Mouse (Mus musculus) forebrain, embryonic 13.5 days (tissue): ENCODE measurements around the gene Gm49325. TPM values are rescaled to one million over a fixed set of nuclear protein-coding genes. Genes with fewer than 3 reads are reported as not detected.
A peak's percentile ranks its signal among the peaks of the same experiment; 100 is the strongest.
"Not testable (repeated sequence)": the region's sequence is repeated elsewhere in the genome, so short reads cannot be mapped to it uniquely, and the experiment has no call there.

Experiments
- ATAC-seq: fragments of 200-750 bp; cut with Nextera tagmentation; 2 replicates; pipeline ENCODE4 v1.8.0; 2017
- H3K27ac ChIP-seq: fragments of 300-500 bp; sonication (generic); 2 replicates; pipeline ENCODE4 v1.5.1; 2015; ENCODE audit warnings: inconsistent platforms, mild to moderate bottlenecking, moderate library complexity
- H3K27me3 ChIP-seq: fragments of 300-500 bp; sonication (generic); 2 replicates; pipeline ENCODE4 v1.6.1; 2015; ENCODE audit warnings: mild to moderate bottlenecking, inconsistent platforms
- H3K36me3 ChIP-seq: fragments of 300-500 bp; sonication (generic); 2 replicates; pipeline ENCODE4 v1.6.1; 2015; ENCODE audit warnings: mild to moderate bottlenecking, inconsistent platforms; ENCODE audit not compliant: poor library complexity, severe bottlenecking
- H3K4me1 ChIP-seq: fragments of 300-500 bp; sonication (generic); 2 replicates; pipeline ENCODE4 v1.6.1; 2015; ENCODE audit warnings: inconsistent platforms
- H3K4me2 ChIP-seq: fragments of 300-500 bp; sonication (generic); 2 replicates; pipeline ENCODE4 v1.6.1; 2015; ENCODE audit warnings: inconsistent platforms, mild to moderate bottlenecking, moderate library complexity
- H3K4me3 ChIP-seq: fragments of 300-500 bp; sonication (generic); 2 replicates; pipeline ENCODE4 v1.5.1; 2015; ENCODE audit warnings: mild to moderate bottlenecking, inconsistent platforms
- H3K9ac ChIP-seq: fragments of 300-500 bp; sonication (generic); 2 replicates; pipeline ENCODE4 v1.6.1; 2015; ENCODE audit warnings: mild to moderate bottlenecking, inconsistent platforms
- H3K9me3 ChIP-seq: fragments of 300-500 bp; sonication (generic); replicated peaks from 2 replicates; pipeline ENCODE4 v1.6.1; 2016; ENCODE audit warnings: inconsistent platforms
- WGBS: fragments of 180-500 bp; shearing (Covaris S2); methylation state at CpG from one replicate; pipeline ENCODE4 v1.1.7; 2015; 5-methylcytosine and 5-hydroxymethylcytosine counted together
- microRNA counts: library from miRNA; unstranded; fragments of <30 nt; microRNA quantifications from one replicate; lab custom pipeline; 2016
- microRNA-seq: library from miRNA; unstranded; fragments of <30 nt; microRNA quantifications from one replicate; pipeline ENCODE4, GENCODE M21; 2016
- polyA plus RNA-seq: library from polyadenylated mRNA; unstranded; fragments of >200 nt; fragmentation: Nextera tagmentation; extraction: Ambion mirVana; gene quantifications from 2 replicates; pipeline ENCODE4 v1.2.1, GENCODE M21; 2015

Gene Gm49325
- polyA plus RNA-seq, 1 experiment from 2014 or later: not detected

- Histone ChIP-seq H3K27me3 (peaks cover under 1% of the 10 kb centered on the region; the same call in 1 of the 2 replicates), H3K4me1 (no peaks in the 10 kb centered on the region), H3K4me3 (no peak overlapping the region), H3K4me2 (no peak overlapping the region), H3K9ac (no peak overlapping the region), H3K27ac (no peak overlapping the region), H3K9me3 (no peaks in the 10 kb centered on the region), H3K36me3 (no peaks in the 10 kb centered on the region)
- 89% methylated on average over 4 of the region's 4 CpGs for WGBS
- ATAC-seq: no peak
These were observed 64.7 kb downstream of the Gm49325 start for GRCm38 (mm10) chr10:77670710-77671109.

DNA sequence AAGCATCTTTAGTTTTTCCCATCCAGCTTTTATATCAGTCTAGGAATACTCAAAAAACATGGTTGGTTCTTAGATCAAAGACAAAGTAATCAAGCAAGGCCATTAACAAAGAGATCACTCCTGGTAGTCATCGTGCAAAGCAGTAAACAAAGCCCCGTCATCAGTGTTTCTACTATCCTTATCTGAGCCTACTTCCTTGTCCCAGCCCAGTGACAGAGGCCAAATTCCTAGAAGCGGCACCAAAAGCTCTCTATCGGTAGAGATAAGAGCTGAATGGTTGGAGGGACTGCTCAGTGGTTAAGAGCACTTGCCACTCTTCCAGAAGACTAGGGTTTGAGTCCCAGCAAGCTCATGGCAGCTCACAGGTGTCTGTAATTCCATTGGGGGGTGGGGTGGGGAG is 65.5 kb downstream of the Gm49325 start:
- Histone ChIP-seq H3K27me3 (peaks cover 4% of the 10 kb centered on the region), H3K9me3 (no peaks in the 10 kb centered on the region), H3K27ac (no peak overlapping the region), H3K36me3 (no peaks in the 10 kb centered on the region), H3K4me3 (no peak overlapping the region), H3K4me1 (no peaks in the 10 kb centered on the region), H3K9ac (no peak overlapping the region), H3K4me2 (no peak overlapping the region)
- no peak for ATAC-seq
- 88% methylated on average over 4 of the region's 4 CpGs for WGBS

DNA sequence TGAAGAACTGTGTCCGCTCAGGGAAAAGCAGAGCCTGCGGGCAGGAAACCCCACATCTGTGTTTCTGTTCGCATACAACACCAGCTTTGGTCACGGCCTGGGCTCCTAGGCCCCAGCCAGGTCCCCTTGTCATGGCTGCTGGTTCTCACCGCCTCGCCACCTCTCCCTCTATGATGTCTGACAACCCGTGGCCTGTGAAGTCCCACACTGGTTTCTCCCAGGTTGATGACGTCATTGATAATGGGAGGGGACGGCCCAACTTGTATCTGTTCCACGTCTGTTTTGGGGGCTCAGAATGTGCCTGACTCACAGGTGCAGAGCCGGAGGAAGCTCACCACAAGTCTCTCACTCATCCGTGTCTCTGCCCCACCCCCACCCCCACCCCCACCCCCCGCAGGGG is 67.8 kb downstream of the Gm49325 start:
- H3K9ac ChIP-seq: no peak overlapping the region
- 61% methylated on average over 13 of the region's 13 CpGs for WGBS

DNA sequence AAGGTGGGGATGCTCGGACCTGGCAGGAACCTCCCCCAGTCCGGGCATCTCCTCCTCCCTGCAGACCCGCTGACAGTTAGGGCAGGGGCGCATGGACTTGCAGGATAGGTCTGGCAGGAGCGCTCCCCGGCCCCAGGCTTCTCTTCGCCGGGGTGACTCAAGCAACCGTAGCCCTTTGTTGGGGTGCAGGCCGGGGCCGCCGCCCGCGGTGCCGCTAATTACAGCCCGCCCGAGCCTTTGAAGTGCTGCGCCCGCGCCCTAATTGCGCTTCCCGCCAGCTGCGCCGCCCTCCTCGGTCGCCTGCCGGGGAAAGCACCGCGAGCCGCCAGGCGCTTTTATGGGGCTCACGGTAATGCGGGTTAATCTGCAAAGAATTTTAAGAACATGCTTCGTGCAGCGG is 71.6 kb downstream of the Gm49325 start:
- Histone ChIP-seq H3K9ac (peak overlapping the region; percentile 34), H3K4me1 (peaks cover 13% of the 10 kb centered on the region), H3K4me3 (peak overlapping the region; percentile 37), H3K4me2 (peak overlapping the region; percentile 74), H3K9me3 (no peaks in the 10 kb centered on the region), H3K27ac (peak overlapping the region; percentile 14; the same call in 1 of the 2 replicates), H3K27me3 (peaks cover 28% of the 10 kb centered on the region), H3K36me3 (no peaks in the 10 kb centered on the region)
- WGBS: under 1% methylated on average over 35 of the region's 35 CpGs
- peak; percentile 63; the same call in 1 of the 2 replicates for ATAC-seq

More for the DNA sequence above, 67.8 kb downstream of the Gm49325 start:
- ATAC-seq: no peak
- Histone ChIP-seq H3K4me2 (no peak overlapping the region), H3K27ac (no peak overlapping the region), H3K4me1 (peaks cover 13% of the 10 kb centered on the region), H3K27me3 (peaks cover 24% of the 10 kb centered on the region), H3K4me3 (no peak overlapping the region), H3K36me3 (no peaks in the 10 kb centered on the region), H3K9me3 (no peaks in the 10 kb centered on the region)

- Histone ChIP-seq H3K4me2 (no peak overlapping the region), H3K9ac (no peak overlapping the region), H3K36me3 (no peaks in the 10 kb centered on the region), H3K27me3 (peaks cover 40% of the 10 kb centered on the region), H3K27ac (no peak overlapping the region), H3K9me3 (no peaks in the 10 kb centered on the region), H3K4me1 (peaks cover 2% of the 10 kb centered on the region), H3K4me3 (no peak overlapping the region)
- 81% methylated on average over 7 of the region's 7 CpGs for WGBS
- no peak for ATAC-seq
These were observed 77.0 kb downstream of the Gm49325 start for GRCm38 (mm10) chr10:77682994-77683393.

GRCm38 (mm10) chr10:77684181-77684580 is 78.2 kb downstream of the Gm49325 start:
- peaks cover 31% of the 10 kb centered on the region for H3K27me3 ChIP-seq

GRCm38 (mm10) chr10:77685895-77686664 is 80.1 kb downstream of the Gm49325 start, which contains the start of gene Tspear:
Gene Tspear, plus strand, starts transcription at chr10:77686569.
- ATAC-seq: no peak
- 7% methylated on average over 22 of the region's 22 CpGs for WGBS

More at GRCm38 (mm10) chr10:77684181-77684580, 78.2 kb downstream of the Gm49325 start:
- no peak overlapping the region for H3K4me3 ChIP-seq
- no peaks in the 10 kb centered on the region for H3K9me3 ChIP-seq
- 34% methylated on average over 8 of the region's 8 CpGs for WGBS
- no peak overlapping the region for H3K27ac ChIP-seq
- no peak overlapping the region for H3K4me2 ChIP-seq
- no peak for ATAC-seq
- H3K9ac ChIP-seq: no peak overlapping the region
- H3K4me1 ChIP-seq: no peaks in the 10 kb centered on the region
- no peaks in the 10 kb centered on the region for H3K36me3 ChIP-seq

DNA sequence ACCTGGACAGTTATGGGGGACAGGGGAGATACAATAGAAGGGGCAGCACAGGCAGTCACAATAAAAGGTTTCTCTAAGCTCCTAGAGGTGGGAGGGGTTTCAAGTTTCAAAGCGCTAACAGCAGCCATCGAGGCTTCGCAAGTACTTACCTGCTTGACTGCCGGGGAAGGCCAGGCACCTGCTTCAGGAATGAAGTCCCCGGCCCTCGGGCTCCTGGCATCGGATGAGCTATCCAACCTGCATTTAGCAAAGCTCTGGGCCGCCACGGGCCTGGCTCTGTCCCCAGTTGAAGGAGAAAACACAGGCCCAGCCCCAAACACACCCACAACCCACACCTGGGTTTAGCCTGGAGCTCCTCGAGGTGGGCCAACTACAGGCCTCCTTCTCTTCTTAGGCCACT is 81.0 kb downstream of the Gm49325 start:
- no peaks in the 10 kb centered on the region for H3K36me3 ChIP-seq
- no peak overlapping the region for H3K9ac ChIP-seq
- H3K4me1 ChIP-seq: peaks cover 4% of the 10 kb centered on the region; the same call in 1 of the 2 replicates
- no peaks in the 10 kb centered on the region for H3K9me3 ChIP-seq
- H3K4me2 ChIP-seq: no peak overlapping the region
- ATAC-seq: no peak
- peaks cover 30% of the 10 kb centered on the region for H3K27me3 ChIP-seq
- H3K27ac ChIP-seq: no peak overlapping the region
- no peak overlapping the region for H3K4me3 ChIP-seq
- whole genome bisulfite sequencing: 27% methylated on average over 10 of the region's 10 CpGs

More at GRCm38 (mm10) chr10:77685895-77686664, 80.1 kb downstream of the Gm49325 start, which contains the start of gene Tspear:
- H3K36me3 ChIP-seq: no peaks in the 10 kb centered on the region
- no peak within 1 kb of the TSS for H3K4me3 ChIP-seq
- H3K9ac ChIP-seq: no peak within 1 kb of the TSS
- peaks cover 30% of the 10 kb centered on the region for H3K27me3 ChIP-seq
- peaks cover 4% of the 10 kb centered on the region; the same call in 1 of the 2 replicates for H3K4me1 ChIP-seq
- H3K9me3 ChIP-seq: no peaks in the 10 kb centered on the region
- H3K4me2 ChIP-seq: no peak within 1 kb of the TSS
- no peak within 1 kb of the TSS for H3K27ac ChIP-seq

GRCm38 (mm10) chr10:77690356-77690807 is 84.4 kb downstream of the Gm49325 start, which contains the start of gene Gm19402:
Gene Gm19402, minus strand, starts transcription at chr10:77690757.
- Histone ChIP-seq H3K27ac (peak within 1 kb of the TSS; percentile 48; the same call in 1 of the 2 replicates), H3K27me3 (peaks cover 25% of the 10 kb centered on the region)
- not testable (repeated sequence) for H3K4me3 ChIP-seq, H3K9ac ChIP-seq, H3K9me3 ChIP-seq, H3K4me1 ChIP-seq, H3K36me3 ChIP-seq, ATAC-seq, H3K4me2 ChIP-seq
- WGBS: 56% methylated on average over 3 of the region's 3 CpGs

MicroRNAs within 50 kb of the gene (microRNA counts, 519-probe panel; counts per million panel counts)
- microRNA mmu-miR-1930 (lab: Ali Mortazavi, UCI): 177 counts per million, percentile 53 among the panel's probes with 10 or more counts

Small RNA genes within 50 kb of the gene (microRNA-seq; reads per million reads assigned to microRNA genes)
- gene Mir1930: 21.2 reads per million, percentile 31 among the genes with 10 or more reads in this experiment

Other genes with a start within 250 kb of the Gm49325 start
- 7.9 and 8.8 TPM in 2 replicates for gene Adarb1, start 187.9 kb upstream of the Gm49325 start, polyA plus RNA-seq
- 37.5 and 38.7 TPM in 2 replicates for gene Fam207a, start 90.4 kb upstream of the Gm49325 start, polyA plus RNA-seq
- 0.34 and 0.37 TPM in 2 replicates for gene Itgb2, start 75.9 kb upstream of the Gm49325 start, polyA plus RNA-seq
- 57.8 and 63.6 TPM in 2 replicates for gene Pttg1ip, start 24.5 kb upstream of the Gm49325 start, polyA plus RNA-seq
- 329 and 347 TPM in 2 replicates for gene Sumo3, start 100 bp upstream of the Gm49325 start, polyA plus RNA-seq
- gene Ube2g2, start 16.1 kb downstream of the Gm49325 start, polyA plus RNA-seq: 103 and 115 TPM in 2 replicates
- gene Tspear, start 80.4 kb downstream of the Gm49325 start, polyA plus RNA-seq: 0.64 and 0.65 TPM in 2 replicates
- gene Gm19402, start 84.6 kb downstream of the Gm49325 start, polyA plus RNA-seq: not detected in 2 replicates
- not detected in 2 replicates for gene Gm9508, start 91.0 kb downstream of the Gm49325 start, polyA plus RNA-seq
- gene Gm10272, start 100.4 kb downstream of the Gm49325 start, polyA plus RNA-seq: not detected in 2 replicates
- gene Gm10024, start 105.3 kb downstream of the Gm49325 start, polyA plus RNA-seq: not detected in 2 replicates
- not detected in 2 replicates for gene Gm10142, start 109.6 kb downstream of the Gm49325 start, polyA plus RNA-seq
- not detected in 2 replicates for gene Krtap12-1, start 114.4 kb downstream of the Gm49325 start, polyA plus RNA-seq
- gene Gm10100, start 120.3 kb downstream of the Gm49325 start, polyA plus RNA-seq: not detected in 2 replicates
- gene Gm18596, start 136.4 kb downstream of the Gm49325 start, polyA plus RNA-seq: not detected in 2 replicates
- gene Gm9736, start 145.2 kb downstream of the Gm49325 start, polyA plus RNA-seq: not detected in 2 replicates
- not detected in 2 replicates for gene Gm3233, start 153.5 kb downstream of the Gm49325 start, polyA plus RNA-seq
- not detected in 2 replicates for gene Gm3238, start 165.1 kb downstream of the Gm49325 start, polyA plus RNA-seq
- gene Gm7138, start 170.7 kb downstream of the Gm49325 start, polyA plus RNA-seq: not detected in 2 replicates
- not detected in 2 replicates for gene Gm3250, start 176.3 kb downstream of the Gm49325 start, polyA plus RNA-seq
- not detected in 2 replicates for gene Gm7137, start 182.0 kb downstream of the Gm49325 start, polyA plus RNA-seq
- gene Gm9639, start 188.9 kb downstream of the Gm49325 start, polyA plus RNA-seq: not detected in 2 replicates
- gene Gm19668, start 192.9 kb downstream of the Gm49325 start, polyA plus RNA-seq: not detected in 2 replicates
- not detected in 2 replicates for gene Gm9507, start 205.6 kb downstream of the Gm49325 start, polyA plus RNA-seq
- not detected in 2 replicates for gene Gm2696, start 208.5 kb downstream of the Gm49325 start, polyA plus RNA-seq
- not detected in 2 replicates for gene Krtap10-4, start 220.9 kb downstream of the Gm49325 start, polyA plus RNA-seq
- gene Krtap10-10, start 229.8 kb downstream of the Gm49325 start, polyA plus RNA-seq: not detected in 2 replicates
- not detected in 2 replicates for gene Gm36176, start 240.6 kb downstream of the Gm49325 start, polyA plus RNA-seq
- gene Gm10318, start 246.7 kb downstream of the Gm49325 start, polyA plus RNA-seq: not detected in 2 replicates